Mouse (Mus musculus): Measurements from ENCODE around the gene Clock.

GRCm38 (mm10) chr5:76351537-76351936 lies 46.9 kb upstream of the Clock start:
- no peak for TF ChIP-seq CTCF (IDR thresholded peaks at IDR 0.05; ENCODE audit: low read depth, low read length)
- no peak for TF ChIP-seq POLR2A (IDR thresholded peaks at IDR 0.05; ENCODE audit: borderline replicate concordance, low read depth, low read length)

Data from bone marrow macrophage, adult 2 months (primary cell).